Mouse (Mus musculus) cerebral cortex, adult 2 months (tissue): Measurements from ENCODE around the gene Sohlh1.

ENCODE experiments used
- WGBS: fragments of 180-500 bp; shearing (Covaris S2); methylation state at CpG from one replicate; pipeline ENCODE4 v1.1.7; 2018; 5-methylcytosine and 5-hydroxymethylcytosine counted together

Gene Sohlh1

GRCm38 (mm10) chr2:25847226-25847625 lies at the start of gene Sohlh1:
Sohlh1 (minus strand) TSS chr2:25847248.
- 84% methylated on average over 16 of the region's 16 CpGs for WGBS

GRCm38 (mm10) chr2:25892440-25892839 lies 45.4 kb upstream of the Sohlh1 start:
- 74% methylated on average over 7 of the region's 7 CpGs for WGBS

- WGBS = 59% methylated on average over 5 of the region's 5 CpGs
These were observed 41.1 kb upstream of the Sohlh1 start for GRCm38 (mm10) chr2:25888144-25888543.

- WGBS = 82% methylated on average over 8 of the region's 8 CpGs
These were observed 40.2 kb upstream of the Sohlh1 start for GRCm38 (mm10) chr2:25887226-25887625.

GRCm38 (mm10) chr2:25884756-25885155 lies 37.7 kb upstream of the Sohlh1 start:
- WGBS = 91% methylated on average over 3 of the region's 3 CpGs

- 69% methylated on average over 1 of the region's 1 CpGs for WGBS
These were observed 35.2 kb upstream of the Sohlh1 start for GRCm38 (mm10) chr2:25882276-25882675.

- 46% methylated on average over 4 of the region's 4 CpGs for WGBS
These were observed 32.0 kb upstream of the Sohlh1 start for GRCm38 (mm10) chr2:25879061-25879460.

- WGBS = 39% methylated on average over 2 of the region's 2 CpGs
These were observed 31.5 kb upstream of the Sohlh1 start for GRCm38 (mm10) chr2:25878516-25878915.

GRCm38 (mm10) chr2:25877736-25878268 lies 30.8 kb upstream of the Sohlh1 start:
- WGBS = 4% methylated on average over 49 of the region's 49 CpGs

GRCm38 (mm10) chr2:25877250-25877735 lies 30.2 kb upstream of the Sohlh1 start:
- 18% methylated on average over 7 of the region's 7 CpGs for WGBS

GRCm38 (mm10) chr2:25866656-25867055 lies 19.6 kb upstream of the Sohlh1 start:
- WGBS = 31% methylated on average over 5 of the region's 5 CpGs

GRCm38 (mm10) chr2:25865412-25865811 lies 18.4 kb upstream of the Sohlh1 start:
- WGBS = 2% methylated on average over 4 of the region's 4 CpGs

- WGBS = 4% methylated on average over 18 of the region's 18 CpGs
These were observed 17.2 kb upstream of the Sohlh1 start for GRCm38 (mm10) chr2:25864230-25864629.

GRCm38 (mm10) chr2:25863337-25864131 lies 16.5 kb upstream of the Sohlh1 start, which contains the start of gene Kcnt1:
Kcnt1 (plus strand) TSS chr2:25863734.
- WGBS = 2% methylated on average over 45 of the region's 53 CpGs

- WGBS = 42% methylated on average over 5 of the region's 5 CpGs
These were observed 15.7 kb upstream of the Sohlh1 start for GRCm38 (mm10) chr2:25862696-25863270.

GRCm38 (mm10) chr2:25862038-25862437 lies 15.0 kb upstream of the Sohlh1 start:
- WGBS = 46% methylated on average over 2 of the region's 2 CpGs

GRCm38 (mm10) chr2:25859891-25860290 lies 12.8 kb upstream of the Sohlh1 start:
- 90% methylated on average over 3 of the region's 3 CpGs for WGBS

GRCm38 (mm10) chr2:25853998-25854397 lies 7.0 kb upstream of the Sohlh1 start:
- WGBS = 83% methylated on average over 5 of the region's 5 CpGs

GRCm38 (mm10) chr2:25852626-25853025 lies 5.6 kb upstream of the Sohlh1 start:
- 51% methylated on average over 3 of the region's 3 CpGs for WGBS

GRCm38 (mm10) chr2:25850330-25850729 lies 3.3 kb upstream of the Sohlh1 start:
- 11% methylated on average over 4 of the region's 4 CpGs for WGBS

- WGBS = 60% methylated on average over 8 of the region's 8 CpGs
These were observed 532 bp downstream of the Sohlh1 start for GRCm38 (mm10) chr2:25846516-25846915.

- WGBS = 79% methylated on average over 3 of the region's 3 CpGs
These were observed 3.0 kb downstream of the Sohlh1 start for GRCm38 (mm10) chr2:25844097-25844496.

- WGBS = 47% methylated on average over 1 of the region's 1 CpGs
These were observed 4.3 kb downstream of the Sohlh1 start for GRCm38 (mm10) chr2:25842758-25843157.
